Mouse (Mus musculus): ENCODE measurements around the gene Ankrd37. TPM values are rescaled to one million over a fixed set of nuclear protein-coding genes. Genes with fewer than 3 reads are reported as not detected.

Gene Ankrd37
- total RNA-seq, 4 experiments from 2014 or later, result 4.0 to 10.6 (median 6.6) TPM

GRCm38 (mm10) chr8:45975126-45975836, 30.2 kb downstream of the Ankrd37 start, which contains the start of the genes 1700029J07Rik and Ufsp2:
1700029J07Rik (minus strand) TSS chr8:45975252.
Ufsp2 (plus strand) TSS chr8:45975528.
- peak; percentile 96 for DNase-seq (ENCODE audit: low spot score)

GRCm38 (mm10) chr8:45973988-45974505, 31.5 kb downstream of the Ankrd37 start:
- DNase-seq (ENCODE audit: low spot score), result no peak

- no peak for DNase-seq (ENCODE audit: low spot score)
Measured at GRCm38 (mm10) chr8:45970894-45971293, 34.6 kb downstream of the Ankrd37 start.

GRCm38 (mm10) chr8:45950622-45951021, 54.9 kb downstream of the Ankrd37 start:
- no peak for DNase-seq (ENCODE audit: low spot score)

Other genes with a start within 250 kb of the Ankrd37 start
- 10 to 100 TPM; 23.9 to 33.3 (median 28.1) TPM for gene Pdlim3, start 120.2 kb downstream of the Ankrd37 start, total RNA-seq (2022)
- not detected for gene Ccdc110, start 71.1 kb downstream of the Ankrd37 start, total RNA-seq (2022)
- 1 to 10 TPM in 1 of 4 experiments, under 1 TPM in 3; 0.35 to 1.1 (median 0.58) TPM for gene 1700029J07Rik, start 30.5 kb downstream of the Ankrd37 start, total RNA-seq (2022)
- 10 to 100 TPM; 26.5 to 32.9 (median 27.4) TPM for gene Ufsp2, start 30.2 kb downstream of the Ankrd37 start, total RNA-seq (2022)
- gene Lrp2bp, start 6.4 kb downstream of the Ankrd37 start, total RNA-seq (2022), result 1 to 10 TPM in 3 of 4 experiments, under 1 TPM in 1; 0.78 to 2.2 (median 1.0) TPM
- gene Cfap97, start 146.1 kb upstream of the Ankrd37 start, total RNA-seq (2022), result 10 to 100 TPM; 11.8 to 14.0 (median 13.4) TPM
- gene Snx25, start 146.5 kb upstream of the Ankrd37 start, total RNA-seq (2022), result 10 to 100 TPM in 1 of 4 experiments, 1 to 10 TPM in 3; 7.8 to 10.4 (median 8.7) TPM
- 1,000 to 10,000 TPM; 4,428 to 5,209 (median 4,678) TPM for gene Slc25a4, start 205.6 kb upstream of the Ankrd37 start, total RNA-seq (2022)

Measured in heart, adult 8-10 months (tissue).